Mouse (Mus musculus): Measurements from ENCODE around the gene Dusp7.

DNA sequence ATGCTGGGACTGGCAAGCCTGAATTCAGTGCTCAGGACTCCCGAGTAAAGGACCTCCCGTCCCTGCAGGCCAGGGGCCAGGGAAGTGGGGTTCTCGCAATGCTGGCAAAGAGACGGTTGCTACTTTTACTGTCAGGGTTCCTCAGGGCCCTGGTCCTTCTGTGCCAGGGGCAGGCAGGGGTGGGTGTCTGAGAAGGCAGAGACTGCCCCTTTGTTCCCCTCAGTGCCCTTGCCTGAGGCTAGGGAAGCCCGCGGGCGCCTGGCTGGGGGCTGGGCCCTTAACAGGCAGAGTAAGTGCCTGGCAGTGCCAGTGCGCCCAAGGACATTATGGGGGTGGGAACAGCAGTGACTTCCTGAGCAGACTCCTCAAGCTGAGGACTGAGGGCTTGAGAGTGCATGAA lies 8.8 kb downstream of the Dusp7 start:
- TF ChIP-seq POLR2A (IDR thresholded peaks at IDR 0.05; ENCODE audit: low read depth, low read length), result no peak
- no peak for TF ChIP-seq CTCF (IDR thresholded peaks at IDR 0.05; ENCODE audit: borderline replicate concordance, insufficient read depth, low read length)
